Mouse (Mus musculus): ENCODE results near the gene Mepe. TPM values are rescaled to one million over a fixed set of nuclear protein-coding genes. Genes with fewer than 3 reads are reported as not detected.

Gene Mepe
- polyA plus RNA-seq, 1 experiment from 2014 or later, result not detected

DNA sequence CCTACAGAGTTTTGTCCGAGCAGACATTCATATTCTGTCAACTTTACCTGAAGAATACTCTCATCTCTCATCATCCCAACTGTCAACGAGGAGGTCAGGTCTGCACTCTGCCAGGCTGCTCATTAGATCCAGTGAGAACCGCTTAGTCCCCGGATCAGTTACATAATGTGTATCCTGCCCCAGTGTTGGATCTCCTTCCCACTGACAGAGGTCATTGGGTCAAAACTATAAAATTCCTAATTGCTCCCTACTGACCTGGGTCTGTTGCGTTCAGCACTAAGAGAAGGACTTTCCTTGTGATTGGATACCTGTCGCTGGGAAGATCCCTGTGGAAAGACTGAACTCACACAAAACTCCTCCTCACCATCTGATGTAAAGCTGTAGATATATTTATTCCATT lies 34.1 kb downstream of the Mepe start:
- ATAC-seq, result no peak
- no peaks in the 10 kb centered on the region for H3K36me3 ChIP-seq
- H3K27ac ChIP-seq, result no peak overlapping the region
- no peaks in the 10 kb centered on the region for H3K4me1 ChIP-seq (replicated peaks)
- no peak overlapping the region for H3K4me2 ChIP-seq (replicated peaks)
- H3K9me3 ChIP-seq, result no peaks in the 10 kb centered on the region
- H3K9ac ChIP-seq, result no peak overlapping the region
- H3K27me3 ChIP-seq (replicated peaks), result no peaks in the 10 kb centered on the region
- WGBS, result 30% methylated on average over 6 of the region's 6 CpGs
- H3K4me3 ChIP-seq (replicated peaks), result no peak overlapping the region

DNA sequence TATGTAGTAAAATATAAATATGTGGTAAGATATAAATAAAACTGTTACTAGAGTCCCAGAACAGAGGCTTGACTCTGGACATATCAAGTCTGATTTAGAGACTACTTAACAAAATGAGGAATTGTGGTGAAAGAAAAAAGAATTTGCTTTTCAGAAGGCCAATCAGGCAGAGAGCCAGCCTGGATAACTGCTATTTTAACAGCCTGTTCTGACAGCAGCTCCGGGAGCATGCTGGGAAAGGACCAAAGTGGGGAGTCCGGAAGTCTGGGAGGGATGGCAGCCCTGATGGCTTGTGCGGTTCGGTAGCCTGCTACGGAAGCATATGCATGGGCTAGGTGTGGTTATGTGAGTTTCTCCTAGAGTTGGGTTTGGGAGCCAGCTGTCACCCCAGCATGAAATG lies 45.5 kb downstream of the Mepe start:
- no peaks in the 10 kb centered on the region for H3K27me3 ChIP-seq (replicated peaks)
- no peaks in the 10 kb centered on the region for H3K9me3 ChIP-seq
- WGBS, result 81% methylated on average over 5 of the region's 5 CpGs
- no peaks in the 10 kb centered on the region for H3K36me3 ChIP-seq
- H3K27ac ChIP-seq, result no peak overlapping the region
- H3K4me2 ChIP-seq (replicated peaks), result no peak overlapping the region
- H3K4me1 ChIP-seq (replicated peaks), result 0 out of 2 replicates have a peak, but pooled peaks cover 5% of the 10 kb centered on the region
- H3K9ac ChIP-seq, result no peak overlapping the region
- H3K4me3 ChIP-seq (replicated peaks), result no peak overlapping the region
- no peak for ATAC-seq

DNA sequence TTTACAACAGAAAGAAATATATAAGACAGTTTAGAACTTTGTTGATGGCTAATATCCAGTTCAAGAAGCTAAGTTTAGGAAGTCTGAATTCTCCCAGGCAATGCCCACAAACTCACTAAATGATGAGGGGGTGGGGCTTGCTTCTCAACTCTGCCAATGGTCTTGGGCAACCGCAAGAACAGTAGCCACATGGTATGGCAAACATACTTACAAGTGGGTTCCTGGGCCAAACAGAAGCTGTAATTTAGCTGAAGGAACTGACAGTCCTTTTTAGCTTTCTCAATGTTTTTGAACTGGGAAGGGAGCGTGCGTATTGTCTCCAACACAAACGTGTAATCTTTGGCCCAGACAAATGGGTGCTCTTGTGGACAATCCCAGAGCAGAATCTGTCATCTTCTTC lies 46.2 kb downstream of the Mepe start:
- Histone ChIP-seq H3K36me3 (no peaks in the 10 kb centered on the region), H3K4me1 (replicated peaks) (0 out of 2 replicates have a peak, but pooled peaks cover 5% of the 10 kb centered on the region), H3K27me3 (replicated peaks) (no peaks in the 10 kb centered on the region), H3K9ac (no peak overlapping the region), H3K4me3 (replicated peaks) (no peak overlapping the region), H3K27ac (no peak overlapping the region), H3K9me3 (no peaks in the 10 kb centered on the region), H3K4me2 (replicated peaks) (no peak overlapping the region)
- ATAC-seq, result no peak
- 94% methylated on average over 4 of the region's 4 CpGs for WGBS

DNA sequence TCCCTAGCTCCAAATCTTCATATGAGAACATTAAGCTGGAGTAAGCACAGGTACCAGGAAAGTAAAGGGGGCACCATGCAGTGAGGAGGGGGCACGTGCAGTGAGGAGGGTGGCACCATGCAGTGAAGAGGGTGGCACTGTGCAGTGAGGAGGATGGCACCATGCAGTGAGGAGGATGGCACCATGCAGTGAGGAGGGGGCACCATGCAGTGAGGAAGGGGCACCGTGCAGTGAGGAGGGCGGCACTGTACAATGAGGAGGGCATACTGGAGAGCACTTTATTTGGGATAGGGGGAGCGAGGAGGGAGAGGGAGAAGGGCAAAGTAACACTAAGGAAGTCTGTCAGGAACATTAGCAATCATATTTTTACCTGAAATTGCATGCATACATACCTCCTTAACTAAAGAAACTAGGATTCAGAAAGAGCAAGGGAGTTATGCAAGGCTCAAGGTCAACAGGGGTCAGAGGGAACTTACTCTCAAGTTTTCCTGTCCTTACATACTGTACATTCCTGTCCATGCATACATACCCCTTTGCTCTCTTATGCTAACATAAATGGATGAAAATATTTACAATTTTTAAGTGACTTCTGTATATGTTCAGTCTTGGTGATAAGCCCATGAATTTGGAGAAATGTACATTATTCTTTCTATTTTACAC lies 48.6 kb downstream of the Mepe start:
- Histone ChIP-seq H3K4me1 (replicated peaks) (0 out of 2 replicates have a peak, but pooled peaks cover 5% of the 10 kb centered on the region), H3K9ac (no peak overlapping the region), H3K36me3 (no peaks in the 10 kb centered on the region), H3K4me3 (replicated peaks) (no peak overlapping the region), H3K4me2 (replicated peaks) (no peak overlapping the region), H3K9me3 (no peaks in the 10 kb centered on the region), H3K27ac (no peak overlapping the region), H3K27me3 (replicated peaks) (no peaks in the 10 kb centered on the region)
- 84% methylated on average over 4 of the region's 4 CpGs for WGBS
- no peak for ATAC-seq

DNA sequence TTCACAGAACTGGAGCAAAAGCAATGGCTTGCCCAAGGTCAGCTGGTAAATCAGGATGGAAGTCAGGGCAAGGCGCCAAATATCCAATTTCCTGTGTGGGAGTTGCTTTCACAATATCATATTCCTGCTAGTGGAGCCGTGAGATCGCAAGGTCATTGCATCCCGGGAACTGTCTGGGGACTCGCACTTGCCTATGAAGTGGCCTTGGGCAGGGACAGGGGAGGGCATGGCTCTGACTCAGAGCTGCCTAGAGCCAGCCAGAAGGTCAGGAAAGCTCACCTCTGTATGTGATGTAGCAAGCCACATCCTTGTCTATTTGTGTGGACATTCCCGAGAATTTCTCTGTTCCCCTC lies 49.2 kb downstream of the Mepe start:
- Histone ChIP-seq H3K27me3 (replicated peaks) (no peaks in the 10 kb centered on the region), H3K36me3 (no peaks in the 10 kb centered on the region), H3K9ac (no peak overlapping the region), H3K4me1 (replicated peaks) (0 out of 2 replicates have a peak, but pooled peaks cover 5% of the 10 kb centered on the region), H3K4me3 (replicated peaks) (no peak overlapping the region), H3K4me2 (replicated peaks) (no peak overlapping the region; the same call in 1 of the 2 replicates), H3K27ac (no peak overlapping the region), H3K9me3 (no peaks in the 10 kb centered on the region)
- 43% methylated on average over 6 of the region's 6 CpGs for WGBS
- peak; percentile 45; the same call in 1 of the 2 replicates for ATAC-seq

DNA sequence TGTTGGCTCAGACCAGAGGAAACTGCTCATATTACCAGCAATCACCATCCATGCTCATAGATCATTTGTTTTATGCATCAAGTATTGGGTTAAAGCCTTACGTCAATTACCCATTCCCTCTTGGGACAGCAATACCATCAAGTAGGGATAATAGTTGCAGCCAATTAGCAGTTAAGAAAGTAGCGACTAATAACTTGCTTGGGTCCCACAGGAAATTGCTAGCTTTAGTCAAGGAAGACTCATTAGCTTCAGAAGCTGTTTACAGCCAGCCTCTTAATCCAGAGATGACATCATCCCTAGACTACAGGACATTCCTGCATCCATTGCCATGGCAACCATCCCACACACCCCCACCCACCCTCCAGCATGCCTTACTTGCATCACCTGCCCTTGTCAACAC lies 50.0 kb downstream of the Mepe start:
- H3K4me3 ChIP-seq (replicated peaks), result no peak overlapping the region
- H3K4me2 ChIP-seq (replicated peaks), result no peak overlapping the region
- H3K27ac ChIP-seq, result no peak overlapping the region
- no peaks in the 10 kb centered on the region for H3K9me3 ChIP-seq
- no peak for ATAC-seq
- H3K9ac ChIP-seq, result no peak overlapping the region
- 70% methylated on average over 2 of the region's 2 CpGs for WGBS
- 0 out of 2 replicates have a peak, but pooled peaks cover 5% of the 10 kb centered on the region for H3K4me1 ChIP-seq (replicated peaks)
- no peaks in the 10 kb centered on the region for H3K36me3 ChIP-seq
- H3K27me3 ChIP-seq (replicated peaks), result no peaks in the 10 kb centered on the region

DNA sequence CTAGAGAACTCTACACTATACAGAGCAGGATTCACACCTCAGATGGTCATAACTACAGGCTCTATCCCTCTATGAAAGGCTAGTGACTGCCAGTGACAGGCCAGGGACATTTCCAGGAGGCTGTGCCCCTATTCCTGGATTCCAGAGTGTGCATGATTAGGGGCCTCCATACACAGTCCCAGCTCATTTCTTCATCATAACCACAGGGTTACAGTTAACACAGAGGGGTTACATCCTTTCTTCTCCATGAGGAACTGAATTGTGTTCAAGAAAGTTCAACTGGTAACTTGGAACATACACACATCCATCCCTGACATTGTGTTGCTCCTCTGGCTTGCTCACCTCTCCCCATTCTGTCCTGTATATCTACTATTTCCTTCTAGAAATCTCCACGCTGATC lies 51.8 kb downstream of the Mepe start:
- 83% methylated on average over 1 of the region's 1 CpGs for WGBS
- no peaks in the 10 kb centered on the region for H3K9me3 ChIP-seq

DNA sequence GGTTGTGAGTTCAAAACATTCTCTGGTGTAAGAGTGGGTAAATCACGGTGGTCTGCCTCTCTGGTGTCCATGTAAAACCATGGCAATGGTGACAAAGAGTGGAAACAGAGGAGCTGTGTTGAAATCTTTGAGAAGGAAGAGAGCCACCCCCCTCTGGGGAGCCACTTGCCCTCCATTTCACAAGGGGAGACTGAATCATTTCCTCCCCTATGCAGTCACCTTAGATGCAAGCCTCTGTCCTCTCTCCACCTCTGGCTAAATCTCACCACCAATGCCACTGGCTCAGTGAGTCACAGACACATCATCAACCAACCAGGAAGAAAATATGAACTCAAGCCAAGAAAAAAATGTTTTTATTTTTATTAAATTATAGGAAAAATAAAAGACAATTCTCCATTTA lies 55.4 kb downstream of the Mepe start:
- WGBS, result 90% methylated on average over 1 of the region's 1 CpGs
- Histone ChIP-seq H3K4me1 (replicated peaks) (no peaks in the 10 kb centered on the region), H3K9ac (no peak overlapping the region), H3K36me3 (no peaks in the 10 kb centered on the region), H3K9me3 (no peaks in the 10 kb centered on the region), H3K27me3 (replicated peaks) (no peaks in the 10 kb centered on the region), H3K4me2 (replicated peaks) (no peak overlapping the region), H3K4me3 (replicated peaks) (no peak overlapping the region), H3K27ac (no peak overlapping the region)
- ATAC-seq, result no peak

More for the DNA sequence above, 51.8 kb downstream of the Mepe start:
- H3K9ac ChIP-seq, result no peak overlapping the region
- H3K4me2 ChIP-seq (replicated peaks), result no peak overlapping the region
- no peak overlapping the region for H3K27ac ChIP-seq
- no peak overlapping the region for H3K4me3 ChIP-seq (replicated peaks)
- H3K4me1 ChIP-seq (replicated peaks), result 0 out of 2 replicates have a peak, but pooled peaks cover 5% of the 10 kb centered on the region
- ATAC-seq, result no peak
- H3K27me3 ChIP-seq (replicated peaks), result no peaks in the 10 kb centered on the region
- H3K36me3 ChIP-seq, result no peaks in the 10 kb centered on the region

DNA sequence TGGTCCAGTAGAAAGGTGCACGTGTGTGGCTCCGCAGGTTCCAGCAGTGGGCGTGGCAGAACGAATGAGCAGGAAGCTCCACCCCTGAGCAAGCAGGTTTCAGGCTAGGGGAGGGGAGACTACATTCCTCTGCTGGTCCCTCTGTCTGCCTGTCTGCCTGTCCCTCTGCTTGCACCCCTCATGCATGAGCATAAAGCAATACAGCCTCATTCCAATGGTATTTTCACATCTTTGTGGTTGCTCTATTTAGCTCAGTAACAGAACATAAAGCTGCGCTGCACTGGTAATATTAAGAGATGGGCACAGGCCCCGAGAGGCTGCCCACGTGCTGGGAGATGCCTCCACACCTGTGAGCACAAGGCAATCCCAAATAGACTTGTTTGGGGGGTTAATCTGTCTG lies 56.5 kb downstream of the Mepe start:
- no peaks in the 10 kb centered on the region for H3K9me3 ChIP-seq
- WGBS, result 74% methylated on average over 3 of the region's 7 CpGs
- no peak overlapping the region for H3K4me2 ChIP-seq (replicated peaks)
- no peaks in the 10 kb centered on the region for H3K36me3 ChIP-seq
- no peak overlapping the region for H3K4me3 ChIP-seq (replicated peaks)
- H3K9ac ChIP-seq, result no peak overlapping the region
- no peaks in the 10 kb centered on the region for H3K27me3 ChIP-seq (replicated peaks)
- no peak overlapping the region for H3K27ac ChIP-seq
- no peaks in the 10 kb centered on the region for H3K4me1 ChIP-seq (replicated peaks)
- no peak for ATAC-seq

DNA sequence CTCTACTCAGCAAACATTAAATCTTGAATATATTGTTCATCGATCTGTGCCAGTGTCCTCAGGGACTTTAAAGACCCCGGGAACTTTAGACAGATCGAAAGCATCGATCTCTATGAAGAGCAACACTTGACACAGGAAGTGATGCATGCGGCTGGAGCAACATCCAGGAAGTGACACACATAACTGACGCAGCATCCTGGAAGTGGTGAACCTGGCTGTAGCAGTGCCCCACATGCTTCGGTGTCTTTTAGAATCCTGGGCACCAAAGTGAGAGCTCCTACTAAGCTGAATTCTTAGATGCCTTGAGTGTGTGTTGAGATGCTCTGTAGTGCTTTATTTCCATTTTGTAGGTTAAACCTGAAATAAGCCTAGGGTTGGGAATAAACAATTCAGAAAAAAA lies 59.4 kb downstream of the Mepe start:
- WGBS, result 88% methylated on average over 7 of the region's 7 CpGs

DNA sequence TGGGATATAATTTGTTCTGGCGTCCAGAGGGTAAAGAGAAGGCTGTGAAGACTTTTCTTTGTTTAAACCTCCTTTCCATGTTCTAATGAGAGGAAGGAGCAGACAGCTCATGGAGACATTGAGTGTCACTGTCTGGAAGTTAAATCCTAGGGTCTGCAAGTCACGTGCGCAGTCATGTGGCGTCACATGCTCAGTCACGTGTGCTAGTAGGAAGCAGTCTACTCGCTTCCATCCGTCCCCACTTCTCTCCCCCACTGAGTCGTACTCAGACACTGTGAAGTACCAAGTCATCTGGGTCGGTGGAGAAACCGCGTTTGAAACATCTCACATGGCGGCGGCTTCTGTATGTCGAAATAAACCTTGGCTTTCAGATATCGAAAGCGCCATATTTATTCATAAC lies 60.4 kb downstream of the Mepe start:
- Histone ChIP-seq H3K4me2 (replicated peaks) (no peak overlapping the region), H3K9me3 (no peaks in the 10 kb centered on the region), H3K27me3 (replicated peaks) (no peaks in the 10 kb centered on the region), H3K4me1 (replicated peaks) (no peaks in the 10 kb centered on the region), H3K36me3 (no peaks in the 10 kb centered on the region), H3K9ac (no peak overlapping the region), H3K4me3 (replicated peaks) (no peak overlapping the region), H3K27ac (no peak overlapping the region)
- 93% methylated on average over 16 of the region's 16 CpGs for WGBS
- no peak for ATAC-seq

More for the DNA sequence above, 59.4 kb downstream of the Mepe start:
- Histone ChIP-seq H3K9ac (no peak overlapping the region), H3K36me3 (no peaks in the 10 kb centered on the region), H3K9me3 (no peaks in the 10 kb centered on the region), H3K27me3 (replicated peaks) (no peaks in the 10 kb centered on the region), H3K4me2 (replicated peaks) (no peak overlapping the region), H3K4me1 (replicated peaks) (no peaks in the 10 kb centered on the region), H3K4me3 (replicated peaks) (no peak overlapping the region), H3K27ac (no peak overlapping the region)
- ATAC-seq, result no peak

DNA sequence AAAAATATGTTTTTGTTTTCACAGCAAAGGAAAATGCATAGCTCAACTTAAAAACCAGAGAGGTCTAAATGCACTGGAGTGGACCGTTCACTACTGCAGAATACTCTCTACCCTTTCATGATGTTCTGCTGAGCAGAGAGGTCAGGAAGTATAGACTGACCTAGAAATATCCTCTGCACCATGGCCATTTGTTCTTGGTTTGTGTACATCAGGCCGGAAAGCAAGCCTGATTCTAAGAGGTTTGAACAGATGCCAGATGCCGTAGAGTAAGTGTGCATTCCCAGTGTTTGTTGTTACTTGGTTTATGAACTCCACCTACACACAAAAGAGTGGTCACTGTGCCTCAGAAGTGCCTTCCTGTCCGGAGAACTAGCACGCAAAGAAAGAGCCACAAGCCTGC lies 61.8 kb downstream of the Mepe start:
- ATAC-seq, result no peak
- Histone ChIP-seq H3K4me1 (replicated peaks) (no peaks in the 10 kb centered on the region), H3K27me3 (replicated peaks) (no peaks in the 10 kb centered on the region), H3K9me3 (no peaks in the 10 kb centered on the region), H3K36me3 (no peaks in the 10 kb centered on the region), H3K9ac (no peak overlapping the region), H3K27ac (no peak overlapping the region), H3K4me2 (replicated peaks) (no peak overlapping the region), H3K4me3 (replicated peaks) (no peak overlapping the region)
- 49% methylated on average over 5 of the region's 5 CpGs for WGBS

Measured in intestine, embryonic 15.5 days (tissue).